Mouse (Mus musculus) cortical plate, adult 2 months (tissue): ENCODE data around the gene Nrip2.

Experiments used
- CTCF ChIP-seq: fragments of 200-500 bp; IDR thresholded peaks from 2 replicates; pipeline ENCODE4 v1.5.1; 2011; ENCODE audit warnings: mild to moderate bottlenecking, control low read depth, low read length; ENCODE audit not compliant: insufficient read depth; ENCODE audit errors: extremely low read depth
- POLR2A ChIP-seq: fragments of 200-500 bp; IDR thresholded peaks from 2 replicates; pipeline ENCODE4 v1.6.1; 2011; ENCODE audit warnings: mild to moderate bottlenecking, low read length, control low read depth; ENCODE audit not compliant: insufficient read depth; ENCODE audit errors: extremely low read depth

GRCm38 (mm10) chr6:128421480-128421879 is 22.4 kb downstream of the Nrip2 start:
- TF ChIP-seq CTCF (no peak), POLR2A (no peak)
